Mouse (Mus musculus) limb, embryonic 11.5 days (tissue): ENCODE measurements at regions not wholly inside any gene's neighbourhood (a gene's known extent, or its start where the extent isn't known, plus 50 kb on each side); places are given as distances from the start of the nearest gene placed in this dataset.
A peak's percentile ranks its signal among the peaks of the same experiment; 100 is the strongest.

ENCODE experiments used
- ATAC-seq: fragments of 200-750 bp; cut with Nextera tagmentation; 2 replicates; pipeline ENCODE4 v1.8.0; 2017; ENCODE audit warnings: low read depth; ENCODE audit not compliant: insufficient number of reproducible peaks, low FRiP score, low TSS enrichment
- DNase-seq: peaks from one replicate; pipeline ENCODE4 v3.0.0-alpha.2; 2015; ENCODE audit warnings: low spot score
- H3K27ac ChIP-seq: fragments of 300-500 bp; sonication (generic); replicated peaks from 2 replicates; pipeline ENCODE4 v1.5.1; 2014; ENCODE audit warnings: low read depth, mild to moderate bottlenecking, low read length
- H3K27me3 ChIP-seq: fragments of 300-500 bp; sonication (generic); 2 replicates; pipeline ENCODE4 v1.6.1; 2014; ENCODE audit warnings: mild to moderate bottlenecking, low read length, mixed read lengths; ENCODE audit not compliant: control insufficient read depth, insufficient read depth
- H3K36me3 ChIP-seq: fragments of 300-500 bp; sonication (generic); 2 replicates; pipeline ENCODE4 v1.6.1; 2014; ENCODE audit warnings: mild to moderate bottlenecking, low read length, moderate library complexity, mixed read lengths; ENCODE audit not compliant: control insufficient read depth, insufficient read depth
- H3K4me1 ChIP-seq: fragments of 300-500 bp; sonication (generic); 2 replicates; pipeline ENCODE4 v1.6.1; 2014; ENCODE audit warnings: low read length, mixed read lengths; ENCODE audit not compliant: control insufficient read depth, insufficient read depth
- H3K4me2 ChIP-seq: fragments of 300-500 bp; sonication (generic); 2 replicates; pipeline ENCODE4 v1.6.1; 2014; ENCODE audit warnings: low read depth, mild to moderate bottlenecking, moderate library complexity; ENCODE audit not compliant: severe bottlenecking
- H3K4me3 ChIP-seq: fragments of 300-500 bp; sonication (generic); 2 replicates; pipeline ENCODE4 v1.5.1; 2014; ENCODE audit warnings: low read depth, low read length
- H3K9ac ChIP-seq: fragments of 300-500 bp; sonication (generic); 2 replicates; pipeline ENCODE4 v1.6.1; 2014; ENCODE audit warnings: mild to moderate bottlenecking, low read length
- H3K9me3 ChIP-seq: fragments of 300-500 bp; sonication (generic); 2 replicates; pipeline ENCODE4 v1.6.1; 2016; ENCODE audit warnings: low read length; ENCODE audit not compliant: control insufficient read depth
- WGBS: fragments of 180-500 bp; shearing (Covaris S2); extraction: QIAGEN DNeasy Blood & Tissue Kit; methylation state at CpG from one replicate; pipeline ENCODE4 v1.1.7; 2014; 5-methylcytosine and 5-hydroxymethylcytosine counted together

DNA sequence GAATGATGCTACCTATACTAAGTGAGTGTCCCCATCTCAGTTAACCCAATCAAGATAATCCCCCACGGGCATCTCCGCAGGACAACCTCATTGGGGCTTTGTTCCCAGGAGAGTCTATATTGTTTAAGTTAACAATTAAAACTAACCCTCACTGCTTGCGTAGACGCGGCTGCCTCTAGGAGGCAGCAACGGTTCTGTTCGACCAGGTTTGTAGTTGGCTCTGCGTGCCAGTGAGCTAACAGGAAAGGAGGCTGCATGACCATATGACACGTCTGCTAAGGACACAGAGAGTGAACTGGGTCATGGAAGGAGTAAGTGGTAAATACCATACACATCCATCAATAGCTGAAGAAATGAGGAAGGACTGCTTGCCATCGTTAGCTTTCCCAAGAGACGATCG, 92.0 kb downstream of the Mis18a start:
- WGBS, result 45% methylated on average over 12 of the region's 12 CpGs
- ATAC-seq (no peak), DNase-seq (no peak)
- Histone ChIP-seq H3K4me3 (no peak overlapping the region), H3K4me2 (no peak overlapping the region), H3K27ac (no peak overlapping the region), H3K9me3 (no peaks in the 10 kb centered on the region), H3K4me1 (peaks cover 5% of the 10 kb centered on the region), H3K9ac (no peak overlapping the region), H3K36me3 (no peaks in the 10 kb centered on the region), H3K27me3 (no peaks in the 10 kb centered on the region)

DNA sequence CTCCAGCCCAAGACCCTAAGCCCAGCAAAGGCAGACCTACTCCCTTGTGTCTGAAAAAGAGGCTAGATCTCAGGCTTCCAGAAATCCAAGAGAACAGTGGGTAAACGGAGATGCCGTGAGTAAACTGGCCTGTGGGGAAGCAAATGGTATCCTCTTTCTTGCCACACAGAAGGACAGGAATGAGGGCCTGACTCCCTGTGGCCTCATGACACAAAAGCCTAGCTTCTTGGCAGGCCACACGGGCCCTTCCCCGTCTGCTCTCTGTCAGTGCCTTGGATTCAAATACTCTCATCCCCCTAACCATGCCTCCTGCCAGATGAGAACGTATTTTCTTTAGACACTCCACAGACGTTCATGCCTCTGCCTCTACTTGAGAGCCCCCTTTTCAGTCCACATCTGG, 97.2 kb downstream of the Mis18a start:
- H3K36me3 ChIP-seq, result no peaks in the 10 kb centered on the region
- ATAC-seq, result no peak
- no peaks in the 10 kb centered on the region for H3K9me3 ChIP-seq
- no peak overlapping the region for H3K4me3 ChIP-seq
- peaks cover 15% of the 10 kb centered on the region for H3K4me1 ChIP-seq
- WGBS, result 14% methylated on average over 6 of the region's 6 CpGs
- H3K9ac ChIP-seq, result no peak overlapping the region
- no peak overlapping the region for H3K4me2 ChIP-seq
- H3K27me3 ChIP-seq, result no peaks in the 10 kb centered on the region
- no peak for DNase-seq
- peak overlapping the region; percentile 94 for H3K27ac ChIP-seq

DNA sequence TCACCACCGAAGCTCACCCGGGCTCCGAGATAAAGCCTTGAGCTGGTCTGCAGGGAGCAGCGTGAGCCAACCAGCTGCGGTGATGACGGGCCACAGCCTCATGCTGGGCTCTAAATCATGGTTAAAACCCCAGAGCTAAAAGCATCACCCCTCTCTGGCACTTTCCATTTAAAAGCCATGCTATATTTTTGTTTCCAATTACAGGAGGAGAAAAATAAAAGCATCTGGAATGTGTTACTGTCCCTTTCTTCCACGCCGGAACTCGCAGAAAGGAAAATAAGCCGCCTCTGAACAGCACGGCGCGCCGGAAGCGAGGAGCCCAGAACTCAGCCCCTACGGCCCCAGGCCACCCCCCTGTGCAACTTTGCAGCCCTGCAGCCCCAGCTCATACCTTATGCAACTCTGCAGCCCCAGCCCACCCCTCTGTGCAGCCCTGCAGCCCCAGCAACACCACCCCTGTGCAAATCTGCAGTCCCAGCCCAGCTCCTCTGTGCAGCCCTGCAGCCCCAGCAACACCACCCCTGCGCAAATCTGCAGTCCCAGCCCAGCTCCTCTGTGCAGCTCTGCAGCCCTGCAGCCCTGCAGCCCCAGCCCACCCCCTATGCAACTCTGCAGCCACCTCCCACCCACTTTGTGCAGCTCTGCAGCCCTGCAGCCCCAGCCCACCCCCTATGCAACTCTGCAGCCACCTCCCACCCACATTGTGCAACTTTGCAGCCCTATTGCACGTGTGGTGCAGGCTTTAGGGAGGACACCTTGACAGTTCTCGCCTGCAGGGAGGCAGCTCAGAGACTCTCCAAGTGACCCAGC, 97.9 kb downstream of the Mis18a start:
- peak; percentile 86 for ATAC-seq
- peak overlapping the region; percentile 48 for H3K9ac ChIP-seq
- H3K4me3 ChIP-seq, result no peak overlapping the region
- H3K4me2 ChIP-seq, result no peak overlapping the region
- peaks cover 18% of the 10 kb centered on the region for H3K4me1 ChIP-seq
- H3K27ac ChIP-seq, result peak overlapping the region; percentile 94
- H3K36me3 ChIP-seq, result no peaks in the 10 kb centered on the region
- DNase-seq, result peak; percentile 80
- H3K9me3 ChIP-seq, result no peaks in the 10 kb centered on the region
- 6% methylated on average over 19 of the region's 19 CpGs for WGBS
- H3K27me3 ChIP-seq, result no peaks in the 10 kb centered on the region

DNA sequence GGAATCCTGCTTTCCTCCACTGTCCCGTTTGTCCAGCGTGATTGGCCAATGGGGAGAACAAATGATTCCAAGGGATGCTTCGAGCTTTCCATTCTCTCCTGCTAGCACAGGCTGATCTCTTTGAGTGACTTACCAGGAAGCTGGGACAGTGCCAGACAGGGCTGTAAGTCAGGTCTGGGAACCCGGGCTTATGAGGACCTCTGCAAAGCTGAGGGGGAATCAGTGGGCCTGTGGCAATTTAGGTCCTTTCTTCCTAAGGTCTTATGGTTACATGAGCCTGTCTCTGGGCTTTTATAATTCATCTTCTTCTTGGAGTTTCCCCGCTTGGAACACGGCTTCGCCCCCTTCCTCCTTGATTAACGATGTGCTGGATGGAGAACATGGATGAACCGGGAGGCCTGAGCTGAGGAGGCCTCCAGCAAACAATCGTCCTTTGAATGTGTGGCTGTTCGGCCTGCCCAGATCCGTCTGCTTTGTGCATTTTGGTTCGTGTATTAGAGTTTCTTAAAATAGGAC, 98.5 kb downstream of the Mis18a start:
- Histone ChIP-seq H3K4me3 (no peak overlapping the region), H3K36me3 (no peaks in the 10 kb centered on the region), H3K4me2 (peak overlapping the region; percentile 24; the same call in 1 of the 2 replicates), H3K9me3 (no peaks in the 10 kb centered on the region), H3K4me1 (peaks cover 22% of the 10 kb centered on the region), H3K27ac (peak overlapping the region; percentile 94), H3K9ac (peak overlapping the region; percentile 48), H3K27me3 (no peaks in the 10 kb centered on the region)
- DNase-seq, result peak; percentile 82
- 18% methylated on average over 13 of the region's 13 CpGs for WGBS
- ATAC-seq, result no peak

DNA sequence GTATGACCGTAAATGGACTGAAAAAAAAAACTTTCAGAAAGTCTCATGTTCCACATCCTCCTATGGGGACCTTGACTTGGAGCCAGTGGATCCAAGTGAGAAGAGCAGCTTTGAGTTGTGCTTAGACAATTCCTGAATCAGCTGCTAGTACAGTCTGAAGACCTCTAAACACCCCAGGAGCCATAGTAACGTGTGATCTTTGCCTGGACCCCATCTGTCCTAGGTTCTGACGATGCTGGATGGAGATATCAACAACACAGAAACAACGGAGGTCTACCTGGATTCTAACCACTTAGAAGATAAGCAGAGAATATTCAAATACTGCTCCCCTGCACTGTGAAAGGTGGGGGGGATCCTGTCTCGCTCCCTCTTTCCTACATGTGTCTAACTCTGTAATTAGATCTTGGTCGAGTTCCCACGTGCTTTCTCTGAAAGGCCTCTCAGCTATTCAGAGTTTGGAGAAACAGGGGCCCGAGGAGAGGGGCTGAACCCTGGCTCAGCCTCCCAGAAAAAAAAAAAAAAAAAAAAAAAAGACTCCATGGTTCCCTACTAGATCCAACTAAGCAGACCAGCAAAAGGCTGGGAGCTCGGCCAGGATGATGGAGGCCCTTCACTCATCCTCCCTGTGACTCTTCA, 101.1 kb downstream of the Mis18a start:
- H3K27ac ChIP-seq, result no peak overlapping the region

DNA sequence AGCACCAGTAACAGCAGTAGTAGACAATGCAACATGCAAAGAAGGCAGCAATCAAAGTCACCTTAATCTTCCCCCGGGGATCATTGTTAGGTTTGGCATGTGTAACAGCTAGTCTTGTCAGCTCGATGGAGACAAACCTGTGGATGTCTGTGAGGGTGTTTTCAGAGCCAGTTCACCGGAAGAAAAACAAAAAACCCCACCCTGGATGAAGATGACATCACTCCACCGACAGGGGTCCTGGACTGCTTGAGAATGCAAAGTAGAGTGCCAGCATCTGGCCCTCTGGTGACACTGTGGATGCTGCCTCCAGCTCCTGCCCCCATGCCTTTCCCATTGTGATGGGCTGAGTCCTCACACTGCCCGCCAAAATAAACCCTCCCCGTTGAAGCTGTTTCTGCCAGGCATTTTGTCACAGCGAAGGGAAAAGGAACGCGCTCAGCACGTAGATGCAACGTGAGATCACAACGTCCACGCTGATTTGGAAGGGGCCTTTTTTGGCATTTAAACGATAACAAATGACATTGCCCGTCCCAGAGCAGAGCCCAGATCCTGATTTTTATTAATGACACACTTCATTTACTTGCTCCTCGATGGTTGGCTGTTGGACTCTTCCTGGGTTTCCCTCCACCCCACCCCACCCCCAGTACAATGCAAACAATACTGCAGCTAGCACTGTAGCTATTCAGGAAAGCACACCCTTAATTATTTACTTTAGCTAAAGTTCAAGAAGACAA, 101.7 kb downstream of the Mis18a start:
- H3K9me3 ChIP-seq, result no peaks in the 10 kb centered on the region
- no peak overlapping the region for H3K27ac ChIP-seq

More for the DNA sequence above, 101.1 kb downstream of the Mis18a start:
- Histone ChIP-seq H3K4me1 (peaks cover 34% of the 10 kb centered on the region), H3K4me2 (no peak overlapping the region), H3K36me3 (no peaks in the 10 kb centered on the region), H3K4me3 (no peak overlapping the region), H3K9me3 (no peaks in the 10 kb centered on the region), H3K27me3 (no peaks in the 10 kb centered on the region), H3K9ac (no peak overlapping the region)
- WGBS, result 83% methylated on average over 9 of the region's 9 CpGs
- ATAC-seq (no peak), DNase-seq (no peak)

DNA sequence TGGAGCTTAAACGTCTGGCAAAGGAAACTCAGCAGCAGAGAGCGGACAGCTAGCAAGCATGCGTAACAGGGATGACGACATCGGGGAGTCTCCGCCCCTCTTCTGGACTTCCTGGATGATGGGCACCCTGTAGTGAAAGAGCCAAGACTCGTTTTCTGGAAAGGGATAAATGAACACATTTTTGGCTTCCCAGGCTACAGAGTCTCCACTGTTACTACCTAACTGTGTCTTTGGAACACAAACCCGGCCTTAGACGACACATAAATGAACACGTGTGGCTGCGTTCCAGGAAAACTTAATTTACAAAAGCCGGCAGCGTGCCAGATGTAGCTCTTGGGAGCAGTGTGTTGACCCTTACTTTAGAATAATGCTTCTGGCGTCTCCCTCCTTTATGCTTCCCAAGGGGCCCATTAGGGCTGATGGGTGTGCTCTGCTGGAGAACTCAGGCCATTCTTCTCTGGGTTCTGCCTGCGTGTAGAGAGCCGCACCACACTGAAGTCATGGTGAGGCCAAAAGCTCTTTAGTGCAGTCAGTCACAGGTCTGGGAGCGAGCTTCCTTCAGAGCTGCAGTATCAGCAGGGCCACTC, 103.1 kb downstream of the Mis18a start:
- Histone ChIP-seq H3K27me3 (no peaks in the 10 kb centered on the region), H3K4me3 (no peak overlapping the region), H3K27ac (peak overlapping the region; percentile 80), H3K4me2 (no peak overlapping the region), H3K9me3 (no peaks in the 10 kb centered on the region), H3K36me3 (no peaks in the 10 kb centered on the region), H3K4me1 (peaks cover 24% of the 10 kb centered on the region), H3K9ac (no peak overlapping the region)
- DNase-seq (peak; percentile 57), ATAC-seq (peak; percentile 34; the same call in 1 of the 2 replicates)
- WGBS, result 48% methylated on average over 17 of the region's 17 CpGs

More for the DNA sequence above, 101.7 kb downstream of the Mis18a start:
- DNase-seq (no peak), ATAC-seq (no peak)
- H3K4me1 ChIP-seq, result peaks cover 32% of the 10 kb centered on the region
- H3K36me3 ChIP-seq, result no peaks in the 10 kb centered on the region
- H3K27me3 ChIP-seq, result no peaks in the 10 kb centered on the region
- no peak overlapping the region for H3K4me2 ChIP-seq
- WGBS, result 76% methylated on average over 16 of the region's 16 CpGs
- H3K4me3 ChIP-seq, result no peak overlapping the region
- no peak overlapping the region for H3K9ac ChIP-seq

DNA sequence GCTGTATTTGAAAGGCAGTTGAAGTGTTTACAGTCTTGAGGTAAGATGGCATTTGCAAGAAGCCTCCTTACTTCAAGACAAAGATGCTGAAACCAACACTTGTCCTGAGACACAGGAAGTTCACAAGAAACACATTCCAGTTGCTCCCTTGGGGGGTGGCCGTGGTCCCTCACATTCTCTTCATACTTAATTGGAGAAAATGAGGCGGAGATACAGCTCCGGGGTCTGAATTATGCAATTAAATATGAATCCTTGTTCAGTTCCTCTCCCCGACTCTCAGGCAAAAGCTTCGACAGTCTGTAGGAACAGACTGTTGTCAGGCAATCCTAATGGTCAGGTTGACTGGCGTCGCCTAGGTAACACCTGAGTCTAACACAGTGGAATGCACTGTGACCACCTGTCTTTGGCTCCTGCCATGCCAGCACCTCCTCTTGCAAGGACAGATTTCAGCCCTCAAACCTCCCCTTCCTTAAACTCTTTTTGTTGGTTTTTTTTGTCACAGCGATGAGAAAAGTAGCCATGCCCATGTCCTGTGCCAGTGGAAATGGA, 104.5 kb downstream of the Mis18a start:
- Histone ChIP-seq H3K4me2 (no peak overlapping the region), H3K27me3 (no peaks in the 10 kb centered on the region), H3K4me3 (no peak overlapping the region), H3K36me3 (no peaks in the 10 kb centered on the region), H3K9ac (no peak overlapping the region), H3K27ac (no peak overlapping the region), H3K4me1 (peaks cover 19% of the 10 kb centered on the region), H3K9me3 (no peaks in the 10 kb centered on the region)
- ATAC-seq (no peak), DNase-seq (no peak)
- WGBS, result 84% methylated on average over 8 of the region's 8 CpGs
